Mouse (Mus musculus) left cerebral cortex, adult 9 months (tissue): ENCODE measurements around the gene Olfr324.

Experiments
- DNase-seq, 2 experiments: peaks; one replicate each; pipeline ENCODE4 v3.0.0; 2022; ENCODE audit warnings: low spot score in 2 of 2

The Olfr324 gene

GRCm38 (mm10) chr11:58594814-58595213 is at the start of gene Olfr324:
Gene Olfr324, plus strand, starts transcription at chr11:58595114.
- no peak for DNase-seq

DNA sequence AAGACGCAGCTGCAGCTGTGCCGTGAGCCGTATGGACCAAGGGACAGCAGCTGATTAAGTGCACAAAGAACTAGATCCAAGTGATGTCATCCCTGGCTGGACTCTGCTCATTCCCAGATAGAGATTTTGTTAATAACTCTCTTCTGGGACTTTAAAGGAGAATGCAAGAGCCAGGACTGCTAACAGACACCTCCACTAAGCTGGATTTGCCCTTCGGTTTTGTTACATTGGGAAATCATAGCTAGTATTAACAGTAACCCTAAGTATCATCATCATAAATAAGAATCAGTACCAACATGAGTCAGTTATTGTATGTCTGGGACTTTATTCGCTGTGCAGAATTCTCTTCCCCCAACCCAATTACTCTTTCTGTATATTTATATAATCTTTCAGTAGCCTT is 48.6 kb upstream of the Olfr324 start, which contains the start of gene Olfr329-ps:
Gene Olfr329-ps (minus strand): TSS at position 101 of the 400 bp plus-strand sequence.
- no peak for DNase-seq

GRCm38 (mm10) chr11:58555536-58555935 is 39.4 kb upstream of the Olfr324 start, which contains the start of gene Olfr328:
Gene Olfr328, minus strand, starts transcription at chr11:58555636.
- DNase-seq, result no peak

DNA sequence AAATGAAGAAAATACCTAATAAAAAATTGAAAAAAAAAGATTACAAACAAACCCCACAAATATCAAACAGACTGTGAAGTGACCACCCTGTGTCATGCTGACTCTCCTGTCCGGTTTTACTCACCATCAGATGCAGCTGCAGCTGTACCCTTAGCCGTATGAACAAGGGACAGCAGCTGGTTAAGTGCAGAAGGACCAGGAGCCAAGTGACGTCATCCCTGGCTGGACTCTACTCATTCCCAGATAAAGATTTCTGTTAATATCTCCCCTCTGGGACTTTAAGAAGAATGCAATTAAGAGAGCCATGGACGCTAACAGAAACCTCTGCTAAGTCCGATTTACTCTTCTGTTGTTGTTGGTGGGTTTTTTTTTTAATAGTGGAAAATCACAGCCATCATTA is 24.5 kb upstream of the Olfr324 start, which contains the start of gene Olfr224:
Gene Olfr224 (minus strand): TSS at position 149 of the 400 bp plus-strand sequence.
- no peak for DNase-seq

- no peak for DNase-seq
Observed at GRCm38 (mm10) chr11:58577430-58577829, 17.5 kb upstream of the Olfr324 start, which contains the start of gene Olfr325. Gene Olfr325, plus strand, starts transcription at chr11:58577730.

- no peak for DNase-seq
Observed at GRCm38 (mm10) chr11:58578636-58579035, 16.3 kb upstream of the Olfr324 start.

DNA sequence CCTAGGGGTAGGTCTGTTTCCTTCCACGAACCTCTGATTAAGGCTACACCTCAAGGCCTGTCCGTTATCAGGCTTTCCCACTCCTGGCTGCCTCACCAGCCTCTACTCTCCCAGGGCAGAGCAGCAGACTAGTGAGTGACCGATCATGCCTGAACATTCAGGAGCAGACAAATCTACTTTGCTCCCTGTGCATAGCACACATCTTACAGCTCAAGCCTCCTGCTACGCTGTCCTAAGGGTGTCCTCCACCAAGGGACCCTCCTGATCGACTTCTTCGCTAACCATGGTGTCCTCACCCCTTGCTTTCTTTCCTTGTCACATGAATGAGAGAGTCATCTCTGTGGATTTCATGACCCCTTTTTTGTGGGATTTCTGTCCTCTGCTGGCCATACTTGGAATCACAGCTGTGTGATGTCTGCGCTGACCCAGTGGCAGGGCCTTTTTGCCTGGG is 7.0 kb upstream of the Olfr324 start:
- DNase-seq, result peak in 1 of 2 experiments; percentile 15

- DNase-seq, result no peak
Observed at GRCm38 (mm10) chr11:58588620-58589250, 6.2 kb upstream of the Olfr324 start.

DNA sequence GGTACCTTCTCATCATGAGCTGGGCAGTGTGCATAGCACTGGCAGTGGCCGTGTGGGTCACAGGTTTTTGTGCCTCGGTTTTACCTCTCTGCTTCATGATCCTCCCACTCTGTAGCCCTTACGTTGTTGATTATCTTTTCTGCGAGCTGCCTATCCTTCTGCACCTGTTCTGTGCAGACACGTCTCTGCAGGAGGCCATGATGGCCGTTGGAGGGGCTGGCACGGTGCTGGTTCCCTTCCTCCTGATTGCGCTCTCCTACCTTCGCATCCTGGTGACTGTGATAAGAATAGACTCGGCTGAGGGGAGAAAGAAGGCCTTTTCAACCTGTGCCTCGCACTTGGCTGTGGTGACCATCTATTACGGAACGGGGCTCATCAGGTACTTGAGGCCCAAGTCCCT is 2.9 kb downstream of the Olfr324 start:
- DNase-seq, result no peak

DNA sequence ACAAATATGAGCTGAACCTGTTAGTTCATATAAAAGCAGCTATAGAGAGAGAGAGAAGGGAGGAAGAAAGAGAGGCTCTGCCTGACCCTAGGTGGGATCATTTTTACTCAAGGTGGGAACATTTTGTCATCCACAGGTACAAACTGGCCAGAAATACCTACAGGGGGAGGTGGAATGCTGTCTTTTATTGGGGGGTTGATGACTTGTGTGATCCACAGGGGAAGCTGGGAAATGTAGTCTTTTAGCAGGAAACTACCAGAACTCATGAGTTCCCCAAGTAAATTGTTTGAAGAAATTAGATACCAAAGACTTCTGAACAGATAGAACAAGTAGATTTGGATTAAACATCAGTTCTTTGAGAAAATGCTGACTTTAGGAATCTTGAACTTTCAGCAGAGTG is 7.1 kb downstream of the Olfr324 start:
- DNase-seq, result no peak

DNA sequence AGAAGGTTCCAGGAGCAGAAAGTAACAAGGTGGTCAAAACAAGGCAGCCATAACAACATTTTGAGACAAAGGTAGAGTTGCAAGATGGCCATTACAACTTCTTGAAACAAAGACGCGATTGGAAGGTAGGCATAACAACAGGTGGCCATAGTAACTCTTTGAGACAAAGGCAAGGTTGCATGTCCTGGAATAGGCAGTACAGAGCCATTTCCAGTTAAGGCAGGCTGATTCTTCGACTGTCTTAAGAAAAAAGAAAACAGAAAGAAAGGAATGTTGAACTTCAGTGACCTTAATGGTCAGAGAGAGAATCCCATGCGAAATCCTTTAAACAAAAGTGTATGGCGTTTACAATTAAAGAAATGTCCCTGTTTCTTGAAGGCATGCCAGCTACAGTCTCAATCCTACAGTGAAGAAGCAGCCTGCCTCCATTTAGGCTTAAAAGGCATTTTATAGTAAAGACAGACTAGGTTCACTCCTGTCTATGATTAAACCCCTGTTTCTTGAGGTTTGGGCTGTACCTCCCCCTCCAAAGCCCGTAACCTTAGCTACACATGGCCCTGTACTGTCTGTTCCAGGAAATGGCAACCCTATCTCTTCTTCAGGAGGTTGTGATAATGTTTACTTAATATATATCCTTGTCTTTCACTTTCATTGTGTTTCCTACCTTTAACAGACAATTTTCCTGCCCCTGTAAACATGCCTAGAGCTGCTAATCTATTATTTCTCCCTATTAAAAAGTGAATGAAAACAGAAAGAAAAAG is 8.1 kb downstream of the Olfr324 start:
- DNase-seq, result no peak

DNA sequence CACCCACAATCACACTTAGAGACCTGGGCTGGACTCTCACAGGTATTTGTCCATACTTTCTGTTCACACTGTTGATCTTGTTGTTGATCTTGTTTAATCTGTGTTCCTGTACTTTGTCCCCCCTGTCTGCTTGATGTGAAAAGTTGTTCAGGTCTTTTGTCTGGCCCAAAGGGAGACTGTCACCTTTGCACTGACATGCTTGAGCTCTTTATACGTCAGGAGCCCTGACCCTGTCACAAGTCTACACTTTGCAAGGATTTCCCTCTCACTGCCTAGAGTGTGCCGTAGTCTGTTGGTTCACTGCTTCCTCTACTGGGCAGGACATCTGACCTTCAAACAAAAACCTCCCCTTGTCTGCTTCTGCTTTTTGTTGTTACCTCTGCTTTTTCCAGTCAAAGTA is 9.8 kb downstream of the Olfr324 start:
- DNase-seq, result no peak

- DNase-seq, result no peak
Observed at GRCm38 (mm10) chr11:58605228-58605627, 10.3 kb downstream of the Olfr324 start.

DNA sequence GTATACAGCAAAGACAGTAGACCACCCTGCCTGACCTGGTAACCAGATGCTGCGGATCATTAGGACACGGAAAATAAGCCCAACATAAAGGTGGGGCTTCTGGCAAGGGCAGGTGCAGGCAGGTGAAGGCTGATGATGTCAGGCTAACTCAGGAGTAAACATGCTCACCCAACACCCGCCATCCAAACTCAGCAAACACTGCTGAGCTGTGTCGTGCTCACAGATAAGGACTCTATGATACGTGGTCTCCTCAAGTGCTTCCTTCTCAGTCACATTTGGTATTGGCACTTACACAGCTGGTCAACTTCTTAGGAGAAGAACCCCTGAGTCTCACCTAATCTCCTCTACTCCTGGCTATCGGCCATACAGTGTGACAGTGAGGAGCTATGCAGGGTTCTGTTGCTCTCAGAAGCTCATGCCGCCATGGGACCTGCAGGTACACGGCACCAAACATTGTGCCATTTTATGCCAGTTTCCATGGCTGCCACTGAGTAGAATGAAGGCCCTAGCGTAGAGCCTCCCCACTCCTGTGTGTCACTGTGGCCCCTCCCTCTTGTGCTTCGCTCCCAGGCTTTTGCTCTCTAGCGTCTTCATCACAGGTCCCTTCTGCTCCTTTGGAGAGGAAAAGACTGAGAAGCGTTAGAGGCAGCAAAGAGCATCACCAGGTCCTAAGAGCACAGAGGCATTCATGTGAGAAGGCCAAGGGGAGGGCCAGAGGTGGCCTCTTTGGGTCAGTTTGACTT is 11.4 kb downstream of the Olfr324 start:
- no peak for DNase-seq

GRCm38 (mm10) chr11:58607030-58607429 is 12.1 kb downstream of the Olfr324 start:
- DNase-seq, result no peak

DNA sequence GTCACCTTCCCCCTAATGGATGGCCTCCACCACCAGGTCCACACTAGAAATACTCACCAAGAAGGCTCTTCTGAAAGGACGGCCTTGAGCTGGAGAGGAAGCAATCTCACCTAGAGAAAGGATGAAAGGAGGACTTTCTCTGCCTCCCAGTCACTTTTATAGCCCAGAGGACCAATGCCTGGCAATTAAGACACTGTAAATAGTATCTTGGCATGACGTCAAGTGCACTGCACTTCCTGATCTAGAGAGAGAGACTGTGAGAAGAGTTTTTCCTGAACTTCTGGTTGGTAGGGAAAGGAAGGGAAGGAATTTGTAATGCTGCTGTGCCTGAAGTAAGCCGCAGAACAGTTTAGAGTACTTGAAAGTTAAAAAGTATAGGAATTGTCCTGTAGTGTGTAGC is 18.4 kb downstream of the Olfr324 start:
- DNase-seq, result no peak

DNA sequence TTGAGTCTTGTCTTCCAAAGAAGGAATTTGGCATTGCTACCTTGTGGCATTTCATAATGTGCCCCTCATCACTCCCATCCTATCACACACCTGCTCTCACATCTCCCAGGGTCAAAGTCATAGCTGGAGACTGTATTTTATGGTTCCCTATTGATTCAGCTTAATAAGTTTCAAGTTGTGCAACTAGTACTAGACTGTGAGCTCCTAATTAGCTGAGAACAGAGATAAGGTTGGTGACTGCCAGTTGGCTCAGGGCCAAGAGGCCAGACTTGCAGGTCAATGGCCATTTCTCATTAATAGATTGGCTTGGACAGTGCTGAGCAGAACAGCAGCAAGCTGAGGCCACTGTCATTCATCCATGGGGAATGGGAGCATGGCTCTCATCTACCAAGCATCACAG is 19.6 kb downstream of the Olfr324 start:
- no peak for DNase-seq

DNA sequence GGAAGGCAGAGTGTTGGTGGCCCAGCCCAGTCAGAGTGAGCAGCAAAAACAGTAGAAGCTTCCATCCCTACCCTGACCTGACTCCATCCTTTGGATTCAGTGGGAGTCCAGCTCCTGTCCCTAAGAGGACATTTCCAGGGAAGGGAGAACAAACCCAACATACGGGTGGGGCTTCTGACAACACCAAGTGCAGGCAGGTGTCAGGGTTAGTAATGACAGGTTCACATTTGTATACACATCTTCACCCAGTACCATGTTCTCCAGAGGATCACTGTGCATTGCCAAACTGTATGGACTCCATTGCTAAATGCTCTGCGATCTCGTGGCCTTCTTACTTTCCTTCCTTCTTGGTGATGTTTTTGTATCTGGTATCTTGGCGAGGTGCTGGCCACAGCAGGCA is 21.1 kb downstream of the Olfr324 start, which contains the start of gene 2210407C18Rik:
Gene 2210407C18Rik (minus strand): TSS at position 101 of the 400 bp plus-strand sequence.
- no peak for DNase-seq

- no peak for DNase-seq
Observed at GRCm38 (mm10) chr11:58618369-58618768, 23.5 kb downstream of the Olfr324 start.

GRCm38 (mm10) chr11:58618793-58619192 is 23.9 kb downstream of the Olfr324 start:
- DNase-seq, result peak in 1 of 2 experiments; percentile 23

DNA sequence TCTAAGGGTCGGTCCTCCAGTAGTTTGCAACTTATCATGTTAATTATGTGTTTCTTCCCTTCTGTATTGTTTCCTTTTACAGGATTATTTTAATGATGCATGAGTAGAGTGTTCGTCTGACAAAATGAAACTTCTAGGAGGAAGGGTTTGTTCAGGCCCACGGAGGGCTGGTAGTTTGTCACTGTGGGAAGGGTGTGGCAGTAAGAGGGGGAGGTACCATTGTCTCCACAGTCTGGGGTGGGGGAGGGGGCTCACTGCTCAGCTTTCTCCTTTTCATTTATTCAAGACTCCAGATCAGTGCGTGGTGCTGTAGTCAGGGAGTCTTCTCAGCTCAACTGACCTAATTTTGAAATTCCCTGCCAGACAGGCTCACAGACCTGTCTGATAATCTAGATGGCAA is 31.2 kb downstream of the Olfr324 start:
- DNase-seq, result no peak

GRCm38 (mm10) chr11:58630401-58630800 is 35.5 kb downstream of the Olfr324 start, which contains the start of gene Olfr323:
Gene Olfr323, minus strand, starts transcription at chr11:58630501.
- no peak for DNase-seq
